Mouse (Mus musculus) E14TG2a.4 (cell line): Measurements from ENCODE around the gene Cdc37.
"Not testable (repeated sequence)": the region's sequence is repeated elsewhere in the genome, so short reads cannot be mapped to it uniquely, and the experiment has no call there.

Source experiments
- CTCF ChIP-seq: conservative IDR thresholded peaks from 2 replicates; pipeline ENCODE4 v1.5.1; 2014; ENCODE audit warnings: low read length
- NANOG ChIP-seq: IDR thresholded peaks from 2 replicates; pipeline ENCODE4 v1.6.1; 2014; ENCODE audit warnings: borderline replicate concordance, low read length, mixed read lengths

- TF ChIP-seq CTCF, NANOG: not testable (repeated sequence)
These were observed 46.1 kb upstream of the Cdc37 start for GRCm38 (mm10) chr9:21195736-21196505.
